Mouse (Mus musculus) hindbrain, postnatal 0 days (tissue): ENCODE data around the gene Cct7. TPM values are rescaled to one million over a fixed set of nuclear protein-coding genes. Genes with fewer than 3 reads are reported as not detected.

Experiments
- ATAC-seq: fragments of 200-750 bp; cut with Nextera tagmentation; 2 replicates; pipeline ENCODE4 v1.8.0; 2017; ENCODE audit warnings: mild to moderate bottlenecking, moderate TSS enrichment, moderate library complexity
- DNase-seq: peaks from one replicate; pipeline ENCODE4 v3.0.0-alpha.2; 2015; ENCODE audit warnings: low spot score
- H3K27ac ChIP-seq: fragments of 300-500 bp; sonication (generic); 2 replicates; pipeline ENCODE4 v1.5.1; 2014; ENCODE audit warnings: mild to moderate bottlenecking
- H3K27me3 ChIP-seq: fragments of 300-500 bp; sonication (generic); 2 replicates; pipeline ENCODE4 v1.6.1; 2014; ENCODE audit warnings: low read length, mixed read lengths; ENCODE audit not compliant: insufficient read depth
- H3K36me3 ChIP-seq: fragments of 300-500 bp; sonication (generic); 2 replicates; pipeline ENCODE4 v1.6.1; 2014; ENCODE audit warnings: low read length, mixed read lengths; ENCODE audit not compliant: insufficient read depth
- H3K4me1 ChIP-seq: fragments of 300-500 bp; sonication (generic); 2 replicates; pipeline ENCODE4 v1.6.1; 2014; ENCODE audit warnings: antibody characterized with exemption, low read length, mixed read lengths; ENCODE audit not compliant: insufficient read depth
- H3K4me2 ChIP-seq: fragments of 300-500 bp; sonication (generic); 2 replicates; pipeline ENCODE4 v1.6.1; 2014; ENCODE audit warnings: low read depth, mild to moderate bottlenecking, low read length, moderate library complexity, mixed read lengths
- H3K4me3 ChIP-seq: fragments of 300-500 bp; sonication (generic); 2 replicates; pipeline ENCODE4 v1.5.1; 2014; ENCODE audit warnings: low read length
- H3K9ac ChIP-seq: fragments of 300-500 bp; sonication (generic); replicated peaks from 2 replicates; pipeline ENCODE4 v1.6.1; 2014; ENCODE audit warnings: mild to moderate bottlenecking, low read length, moderate library complexity, mixed read lengths
- H3K9me3 ChIP-seq: fragments of 300-500 bp; sonication (generic); 2 replicates; pipeline ENCODE4 v1.6.1; 2016; ENCODE audit warnings: low read length, mixed read lengths
- CTCF ChIP-seq: IDR thresholded peaks from 2 replicates; pipeline ENCODE4 v1.5.1; 2016; ENCODE audit warnings: antibody characterized with exemption, control low read depth, low read depth
- WGBS: fragments of 180-500 bp; shearing (Covaris S2); extraction: QIAGEN DNeasy Blood & Tissue Kit; methylation state at CpG from one replicate; pipeline ENCODE4 v1.1.7; 2014; 5-methylcytosine and 5-hydroxymethylcytosine counted together
- polyA plus RNA-seq: library from polyadenylated mRNA; unstranded; fragments of >200 nt; fragmentation: Nextera tagmentation; extraction: Ambion mirVana; gene quantifications from 2 replicates; pipeline ENCODE4 v1.2.1, GENCODE M21; 2015
- total RNA-seq: library from RNA; depleted of rRNA; stranded (reverse); fragments of >200 nt; gene quantifications from 2 replicates; pipeline ENCODE4 v1.2.3, GENCODE M21; 2014

The Cct7 gene
- total and polyA plus RNA-seq, 2 experiments from 2014 or later = 169 to 487 TPM

DNA sequence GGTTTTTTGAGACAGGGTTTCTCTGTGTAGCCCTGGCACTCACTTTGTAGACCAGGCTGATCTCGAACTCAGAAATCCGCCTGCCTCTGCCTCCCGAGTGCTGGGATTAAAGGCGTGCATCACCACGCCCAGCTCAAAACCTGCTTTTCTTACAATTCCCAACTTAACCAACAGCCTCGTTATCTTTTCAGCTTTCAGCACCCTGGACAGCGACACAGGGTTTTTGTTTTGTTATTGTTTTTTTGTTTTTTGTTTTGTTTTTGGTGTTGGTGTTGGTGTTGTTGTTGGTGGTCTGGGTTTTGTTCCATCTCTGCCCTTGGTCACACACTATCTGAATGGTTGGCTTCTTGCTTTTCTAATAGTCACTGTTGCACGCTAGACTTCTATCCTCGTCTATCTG lies 46.8 kb downstream of the Cct7 start:
- no peak overlapping the region for H3K4me2 ChIP-seq
- no peak for TF ChIP-seq CTCF
- no peaks in the 10 kb centered on the region for H3K27me3 ChIP-seq
- no peak for DNase-seq
- H3K9ac ChIP-seq = no peak overlapping the region
- H3K27ac ChIP-seq = no peak overlapping the region
- no peaks in the 10 kb centered on the region for H3K9me3 ChIP-seq
- H3K4me3 ChIP-seq = no peak overlapping the region
- H3K4me1 ChIP-seq = peaks cover 4% of the 10 kb centered on the region; the same call in 1 of the 2 replicates
- H3K36me3 ChIP-seq = no peaks in the 10 kb centered on the region
- 77% methylated on average over 9 of the region's 9 CpGs for WGBS
- ATAC-seq = no peak

DNA sequence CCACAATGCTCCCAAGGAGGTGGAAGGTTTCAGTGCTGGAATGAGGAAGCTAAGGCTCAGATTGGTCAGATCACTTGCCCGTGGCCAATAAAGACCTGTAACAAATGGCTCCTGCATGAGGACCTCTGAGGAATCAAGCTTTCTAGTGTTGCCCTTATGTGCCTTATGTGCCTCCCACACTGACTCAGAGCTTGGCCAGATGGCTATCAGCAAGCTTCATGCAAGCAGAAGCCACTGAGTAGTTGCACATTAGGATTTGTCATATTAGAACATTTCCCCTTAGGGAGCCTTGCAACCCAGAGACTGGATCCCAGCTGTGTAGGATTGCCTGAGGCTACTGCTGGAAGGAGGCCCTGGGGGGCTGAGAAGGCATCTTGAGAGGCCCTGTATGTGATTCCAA lies 49.1 kb downstream of the Cct7 start:
- Histone ChIP-seq H3K27me3 (no peaks in the 10 kb centered on the region), H3K4me2 (no peak overlapping the region), H3K9me3 (no peaks in the 10 kb centered on the region), H3K9ac (no peak overlapping the region), H3K27ac (no peak overlapping the region), H3K36me3 (no peaks in the 10 kb centered on the region), H3K4me3 (no peak overlapping the region), H3K4me1 (peaks cover 4% of the 10 kb centered on the region; the same call in 1 of the 2 replicates)
- no peak for TF ChIP-seq CTCF
- WGBS = 71% methylated on average over 1 of the region's 1 CpGs
- DNase-seq (no peak), ATAC-seq (no peak)

DNA sequence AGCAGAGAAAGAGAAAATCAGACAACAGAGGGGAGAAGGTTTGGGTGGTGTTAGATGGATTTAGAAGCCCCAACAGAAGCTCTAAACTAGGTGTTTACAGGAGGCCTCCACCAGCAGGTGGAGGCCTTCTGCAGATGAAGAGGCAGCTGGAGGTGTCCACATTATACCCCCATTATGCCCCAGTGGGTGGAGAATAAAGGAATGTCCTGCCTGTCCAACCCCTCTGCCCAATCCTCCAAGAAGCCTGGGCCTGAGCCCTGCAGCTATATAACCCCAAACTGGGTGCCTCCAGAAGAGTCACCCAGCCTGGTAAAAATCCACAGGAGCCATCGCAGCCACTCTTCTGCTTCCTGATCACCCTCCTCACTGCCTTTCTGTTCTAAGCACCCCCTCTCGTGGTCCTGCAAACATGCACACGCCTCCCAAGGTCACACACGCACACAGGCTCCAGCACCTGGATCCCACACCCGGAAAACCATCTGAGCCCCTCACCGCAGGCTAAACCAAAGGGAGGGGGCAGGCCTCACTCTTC lies 50.3 kb downstream of the Cct7 start:
- Histone ChIP-seq H3K27ac (peak overlapping the region; percentile 90), H3K4me1 (peaks cover 4% of the 10 kb centered on the region; the same call in 1 of the 2 replicates), H3K36me3 (no peaks in the 10 kb centered on the region), H3K27me3 (no peaks in the 10 kb centered on the region), H3K9me3 (no peaks in the 10 kb centered on the region), H3K4me2 (peak overlapping the region; percentile 81), H3K9ac (peak overlapping the region; percentile 96), H3K4me3 (peak overlapping the region; percentile 91)
- ATAC-seq = no peak; the same call in 1 of the 2 replicates
- WGBS = 9% methylated on average over 6 of the region's 6 CpGs
- DNase-seq = peak; percentile 44
- TF ChIP-seq CTCF = peak; percentile 34; the same call in 1 of the 2 replicates

DNA sequence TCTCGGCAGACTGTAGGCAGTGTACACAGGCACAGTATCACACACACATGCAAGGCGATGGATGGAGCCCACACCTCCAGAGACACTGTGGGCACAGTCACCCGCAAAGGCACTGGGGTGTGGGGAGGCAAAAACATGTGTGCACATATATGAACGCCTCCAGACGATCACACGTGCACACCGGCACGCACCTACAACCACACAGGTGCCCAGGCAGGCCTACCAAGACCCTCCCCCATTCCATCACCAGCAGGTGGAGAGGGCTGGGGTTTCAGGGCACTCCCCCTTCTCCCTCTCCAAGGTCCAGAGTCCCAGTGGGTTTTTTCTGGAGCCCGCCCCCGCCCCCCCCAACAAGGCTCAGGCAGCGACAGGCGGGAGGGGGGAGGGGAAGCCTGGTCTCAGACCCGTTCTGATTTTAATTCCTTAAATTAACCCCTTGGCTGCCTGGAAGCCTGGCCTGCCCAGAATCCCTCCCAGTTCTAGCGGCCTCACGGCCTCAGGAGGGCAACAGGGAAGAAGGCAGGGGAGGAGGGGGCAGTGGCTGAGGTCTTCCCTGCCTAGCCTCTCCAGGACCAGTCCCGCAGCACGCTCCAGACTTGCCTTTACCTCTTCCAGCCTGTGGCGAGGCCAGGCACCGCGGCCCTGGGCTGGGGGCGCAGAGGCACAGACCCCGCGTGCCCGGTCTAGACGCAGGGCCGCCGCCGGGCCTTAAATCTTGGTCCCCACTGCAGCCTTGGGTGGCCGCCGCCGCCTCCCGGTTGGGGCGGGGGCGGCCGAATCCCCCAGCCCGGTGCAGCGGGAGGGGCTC lies 51.0 kb downstream of the Cct7 start:
- DNase-seq = peak; percentile 57
- peak overlapping the region; percentile 81 for H3K4me2 ChIP-seq
- H3K9me3 ChIP-seq = no peaks in the 10 kb centered on the region
- H3K9ac ChIP-seq = peak overlapping the region; percentile 96
- TF ChIP-seq CTCF = no peak; the same call in 1 of the 2 replicates
- H3K4me3 ChIP-seq = peak overlapping the region; percentile 91
- 1% methylated on average over 26 of the region's 37 CpGs for WGBS
- no peaks in the 10 kb centered on the region for H3K36me3 ChIP-seq
- peak overlapping the region; percentile 90 for H3K27ac ChIP-seq
- peak; percentile 78 for ATAC-seq
- H3K27me3 ChIP-seq = no peaks in the 10 kb centered on the region
- H3K4me1 ChIP-seq = peaks cover 4% of the 10 kb centered on the region; the same call in 1 of the 2 replicates

DNA sequence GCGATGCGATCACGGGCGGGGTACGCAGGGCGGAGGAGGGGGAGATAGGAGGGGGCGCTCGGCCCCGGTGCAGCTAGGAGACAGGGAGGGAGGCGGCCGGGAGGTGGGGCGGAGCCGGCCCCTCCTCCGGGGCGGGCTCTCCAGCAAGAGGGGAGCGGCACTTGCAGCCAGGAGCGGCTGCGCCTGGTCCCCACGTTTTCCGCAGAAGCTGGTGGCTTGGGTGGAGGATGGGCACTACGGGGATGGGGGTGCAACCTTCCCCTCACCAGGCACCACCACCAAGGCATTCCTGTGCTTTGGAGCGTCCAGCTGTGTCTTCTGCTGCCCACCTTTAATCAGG lies 51.6 kb downstream of the Cct7 start, which contains the start of gene Fbxo41:
Gene Fbxo41 (minus strand): TSS at position 84 of the 340 bp plus-strand sequence.
- Histone ChIP-seq H3K9me3 (no peaks in the 10 kb centered on the region), H3K4me1 (peaks cover 4% of the 10 kb centered on the region; the same call in 1 of the 2 replicates), H3K9ac (peak within 1 kb of the TSS; percentile 96), H3K4me2 (peak within 1 kb of the TSS; percentile 81), H3K27ac (peak within 1 kb of the TSS; percentile 90), H3K27me3 (no peaks in the 10 kb centered on the region), H3K36me3 (no peaks in the 10 kb centered on the region), H3K4me3 (peak within 1 kb of the TSS; percentile 91)
- peak; percentile 84 for DNase-seq
- ATAC-seq = peak; percentile 86
- WGBS = 0% methylated on average over 15 of the region's 22 CpGs
- TF ChIP-seq CTCF = no peak

DNA sequence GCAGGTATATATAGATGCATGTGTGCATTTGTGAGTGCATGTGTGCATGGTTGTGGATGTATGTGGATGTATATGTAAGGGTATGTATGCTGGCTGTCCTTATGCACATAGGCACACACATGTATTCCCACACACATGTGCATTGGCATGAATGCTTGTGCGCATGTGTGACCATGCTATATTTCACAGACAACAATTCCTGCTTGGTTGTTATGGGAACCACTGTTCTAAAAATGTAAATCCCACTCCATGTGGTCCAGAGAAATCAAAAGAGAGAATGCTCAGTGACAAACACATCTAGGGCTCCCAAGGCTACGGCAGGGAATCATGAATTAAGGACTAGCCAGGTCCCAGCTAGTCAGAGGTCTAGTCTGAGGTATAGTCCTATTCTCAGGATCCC lies 53.6 kb downstream of the Cct7 start:
- ATAC-seq = no peak
- no peak overlapping the region; the same call in 1 of the 2 replicates for H3K27ac ChIP-seq
- H3K36me3 ChIP-seq = no peaks in the 10 kb centered on the region

More for the DNA sequence above, 53.6 kb downstream of the Cct7 start:
- Histone ChIP-seq H3K9me3 (no peaks in the 10 kb centered on the region), H3K9ac (no peak overlapping the region), H3K4me1 (peaks cover 4% of the 10 kb centered on the region; the same call in 1 of the 2 replicates), H3K4me2 (no peak overlapping the region), H3K4me3 (no peak overlapping the region), H3K27me3 (peaks cover 2% of the 10 kb centered on the region; the same call in 1 of the 2 replicates)
- 32% methylated on average over 2 of the region's 2 CpGs for WGBS
- no peak for TF ChIP-seq CTCF
- DNase-seq = no peak
